Mouse (Mus musculus) frontal cortex, postnatal 25 days (tissue): ENCODE results near the gene Cish.

ENCODE experiments used
- DNase-seq, 2 experiments: peaks; one replicate each; pipeline ENCODE4 v3.0.0; 2022; ENCODE audit warnings: low spot score in 2 of 2

The Cish gene

DNA sequence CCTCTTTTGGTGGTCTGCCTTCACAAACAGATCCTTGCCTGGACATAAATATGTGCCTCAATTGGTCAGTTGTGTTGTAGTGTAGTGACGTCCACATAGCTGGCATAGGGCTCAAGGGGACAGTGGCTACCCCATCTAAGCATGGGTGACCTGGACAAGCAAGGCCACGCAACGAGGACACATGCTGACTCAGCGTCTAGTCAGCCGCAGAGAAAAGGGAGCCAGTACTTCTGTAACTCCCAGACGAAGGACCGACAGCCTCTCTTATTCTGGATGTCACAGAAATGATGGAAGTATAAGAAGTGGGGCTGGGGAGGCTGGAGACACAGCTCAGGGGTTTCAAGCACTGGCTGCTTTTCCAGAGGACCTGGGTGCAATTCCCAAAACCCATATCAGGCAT is 18.2 kb upstream of the Cish start:
- DNase-seq = no peak

- no peak for DNase-seq
Observed at GRCm38 (mm10) chr9:107278126-107278525, 17.7 kb upstream of the Cish start.

DNA sequence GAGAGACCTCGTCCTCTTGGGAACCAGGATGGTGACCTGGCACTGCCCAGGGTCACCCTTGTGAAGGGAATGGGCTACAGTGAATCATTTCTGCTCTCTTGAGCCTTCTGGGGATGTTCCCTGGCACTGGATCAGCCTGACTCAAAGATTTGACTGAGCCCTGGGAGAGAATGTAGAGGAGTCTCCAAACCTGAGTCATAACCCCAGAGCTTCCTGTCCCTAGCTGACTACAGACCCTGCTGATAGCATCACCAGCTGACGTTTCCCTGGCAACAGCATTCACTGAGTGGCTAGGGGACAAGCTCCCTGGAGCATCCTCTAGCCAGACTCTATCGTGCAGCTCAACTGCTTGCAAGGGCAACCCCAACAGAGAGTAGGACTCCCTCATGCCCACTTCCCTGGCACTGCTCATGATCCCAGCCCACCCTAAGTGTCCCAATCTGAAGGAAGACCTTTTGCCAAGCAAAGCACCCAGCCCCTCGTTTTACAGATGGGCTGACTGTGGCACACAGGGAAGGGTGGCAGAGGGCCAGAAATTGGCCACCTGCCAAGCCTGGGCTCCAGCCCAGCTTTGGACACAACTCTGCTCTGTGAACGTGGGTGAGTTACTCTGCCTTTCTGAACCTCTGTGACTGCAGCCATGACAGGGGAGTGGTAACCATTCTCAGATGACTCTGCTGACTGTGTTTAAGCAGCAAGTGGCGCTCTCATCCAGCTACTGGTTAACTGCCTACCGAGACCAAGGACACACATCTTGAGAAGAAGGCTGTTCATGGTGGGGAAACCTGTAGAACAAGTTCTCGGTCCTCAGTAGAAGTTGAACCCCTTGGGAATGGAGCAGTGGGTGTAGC is 17.1 kb upstream of the Cish start:
- no peak for DNase-seq

DNA sequence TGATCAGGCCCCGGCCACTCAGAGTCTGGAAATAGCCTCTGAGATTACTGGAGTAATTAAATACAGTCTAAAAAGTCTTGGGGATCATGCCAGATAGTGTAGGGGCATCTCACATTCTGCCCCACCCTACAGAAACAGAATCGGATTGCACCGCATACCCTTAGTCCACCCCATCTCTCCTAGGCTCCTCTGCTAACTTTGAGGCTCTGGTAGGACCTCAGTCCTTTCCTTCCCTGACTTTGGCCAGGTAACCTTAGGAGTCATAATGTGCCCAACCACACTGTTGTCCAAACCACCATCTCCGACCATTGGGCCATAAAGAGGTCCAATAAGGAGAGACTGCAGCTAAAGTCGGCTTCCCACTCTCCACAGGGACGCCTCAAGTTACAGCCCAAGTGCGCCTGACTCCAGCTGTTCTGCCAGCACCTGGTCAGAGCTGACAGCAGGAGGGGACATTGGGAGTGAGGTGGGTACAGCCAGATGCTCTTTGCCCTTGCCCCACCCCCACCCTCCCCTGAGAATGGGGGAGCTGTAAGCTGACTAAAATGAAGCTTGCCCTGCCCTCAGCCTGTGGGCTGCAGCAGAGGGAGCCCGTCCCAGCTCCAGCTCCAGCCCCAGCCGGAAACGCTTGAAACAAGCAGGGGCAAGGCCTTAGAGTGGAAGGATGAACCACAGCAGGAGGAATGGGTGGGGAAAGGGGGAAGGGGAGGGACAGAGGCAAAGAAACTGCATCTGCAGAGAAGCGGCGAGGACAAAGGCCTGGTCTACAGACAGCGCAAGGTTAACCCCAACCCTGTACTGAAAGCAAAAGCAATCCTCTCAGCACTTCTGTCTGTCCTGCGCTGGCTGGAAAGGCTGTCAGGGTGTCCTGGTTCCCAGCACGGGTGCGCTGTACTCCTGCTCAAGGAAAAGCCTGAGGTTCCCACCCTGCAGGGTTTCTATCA is 16.2 kb upstream of the Cish start:
- no peak for DNase-seq

DNA sequence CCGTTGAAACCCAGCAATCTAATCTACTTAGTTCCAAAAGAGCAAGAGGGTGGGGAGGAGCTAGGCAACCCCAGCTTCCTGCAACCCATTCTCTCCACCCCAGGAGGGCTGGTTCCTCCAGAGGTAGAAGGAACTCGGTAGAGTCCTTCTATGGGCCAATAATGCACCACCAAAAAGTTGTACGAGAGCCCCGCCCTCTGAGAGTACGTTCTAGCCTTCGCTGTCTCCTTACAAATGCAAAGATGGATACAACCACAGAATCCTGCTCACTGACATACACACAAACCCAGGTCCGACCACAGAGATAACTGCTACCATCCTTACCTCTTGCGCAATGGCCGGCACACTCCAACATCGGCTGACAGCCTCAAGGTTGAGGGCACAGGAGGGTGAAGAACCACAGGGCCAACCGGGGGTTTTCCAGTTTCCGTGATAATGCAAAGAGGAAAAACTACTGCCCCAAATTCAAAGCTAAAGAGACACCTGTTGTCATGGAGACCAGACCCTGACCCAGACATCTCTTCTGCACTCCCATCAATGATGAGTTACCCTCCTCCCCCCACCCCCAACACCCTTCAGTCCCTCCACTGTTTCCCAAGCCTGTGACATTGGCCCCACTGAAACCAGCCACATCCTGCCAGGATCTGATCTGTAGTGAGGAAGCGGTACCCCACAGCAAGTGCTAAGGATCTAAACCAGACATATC is 15.4 kb upstream of the Cish start:
- DNase-seq = no peak

DNA sequence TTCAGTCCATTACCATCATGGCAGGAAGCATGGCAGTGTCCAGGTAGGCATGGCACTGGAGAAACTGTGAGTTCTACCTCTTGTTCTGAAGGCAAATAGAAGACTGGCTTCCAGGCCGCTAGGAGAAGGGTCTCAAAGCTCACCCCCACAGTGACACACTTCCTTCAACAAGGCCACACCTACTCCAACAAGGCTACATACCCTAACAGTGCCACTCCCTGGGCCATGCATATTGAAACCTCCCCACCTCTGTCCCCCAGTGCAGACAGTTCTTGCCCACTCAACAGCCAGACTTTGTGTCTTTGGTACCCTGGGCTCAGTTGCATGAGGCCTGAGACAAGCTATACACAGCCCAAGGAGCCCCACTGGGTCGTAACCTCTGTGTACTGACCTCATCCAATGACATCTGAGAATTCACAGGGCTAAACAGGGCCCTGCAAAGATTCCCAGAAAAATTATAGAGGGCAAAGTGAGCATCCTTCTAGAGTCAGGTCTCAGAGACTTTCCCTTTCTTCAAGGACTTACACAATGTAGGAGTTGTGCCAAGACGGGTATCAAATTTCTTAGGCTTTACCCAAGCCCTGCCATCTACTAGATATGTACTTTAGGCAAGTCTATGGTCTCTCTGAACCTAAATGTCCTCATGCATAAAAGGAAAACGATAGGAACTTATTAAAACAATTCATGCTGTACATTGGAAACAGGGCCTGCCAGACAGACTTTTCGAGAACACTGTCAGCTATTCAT is 14.4 kb upstream of the Cish start:
- no peak for DNase-seq

DNA sequence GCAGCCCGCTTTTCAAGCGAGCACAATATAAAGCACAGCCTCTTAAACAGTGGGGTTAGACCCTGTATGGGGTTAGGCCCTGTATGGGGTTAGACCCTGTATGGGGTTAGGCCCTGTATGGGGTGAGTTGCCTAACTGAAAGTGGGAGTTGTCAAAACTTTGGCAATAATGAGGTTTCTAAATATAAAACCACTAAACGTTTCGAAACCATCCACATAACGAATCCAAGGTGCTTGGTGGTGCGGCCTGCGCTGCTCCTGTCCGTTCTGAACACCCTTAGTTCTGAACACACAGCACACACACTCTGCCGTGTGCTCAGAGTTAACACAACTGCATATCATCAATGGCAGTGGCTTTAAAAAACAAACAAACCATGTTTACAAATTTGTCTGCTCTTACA is 12.9 kb upstream of the Cish start:
- no peak for DNase-seq

DNA sequence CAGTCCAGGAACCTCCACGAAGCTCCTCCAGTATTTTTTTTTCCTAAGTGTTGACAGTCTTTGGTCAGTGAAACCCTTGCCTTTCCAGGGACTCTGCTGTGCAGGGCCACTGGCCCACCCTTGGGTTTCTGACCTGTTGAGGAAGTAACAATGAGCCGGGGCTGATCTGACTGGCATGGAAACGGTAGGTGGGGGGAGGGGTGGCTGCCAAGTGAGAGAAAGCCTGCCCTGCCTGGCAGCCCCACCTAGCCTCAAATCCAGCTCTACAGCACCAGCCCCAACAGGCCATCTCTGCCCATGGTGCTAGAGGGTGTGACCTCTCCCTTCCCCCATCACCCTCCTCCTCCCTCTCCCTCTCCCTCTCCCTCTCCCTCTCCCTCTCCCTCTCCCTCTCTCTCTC is 10.8 kb upstream of the Cish start:
- no peak for DNase-seq

GRCm38 (mm10) chr9:107287294-107287693 is 8.5 kb upstream of the Cish start:
- no peak for DNase-seq

GRCm38 (mm10) chr9:107288105-107288650 is 7.6 kb upstream of the Cish start:
- DNase-seq = no peak

GRCm38 (mm10) chr9:107288711-107289110 is 7.1 kb upstream of the Cish start:
- DNase-seq = no peak

- no peak for DNase-seq
Observed at GRCm38 (mm10) chr9:107289211-107290076, 6.4 kb upstream of the Cish start, which contains the start of gene Mapkapk3. Gene Mapkapk3 (minus strand): TSS chr9:107289877.

- peak; percentile 64 to 77 for DNase-seq
Observed at GRCm38 (mm10) chr9:107290897-107291296, 4.9 kb upstream of the Cish start.

DNA sequence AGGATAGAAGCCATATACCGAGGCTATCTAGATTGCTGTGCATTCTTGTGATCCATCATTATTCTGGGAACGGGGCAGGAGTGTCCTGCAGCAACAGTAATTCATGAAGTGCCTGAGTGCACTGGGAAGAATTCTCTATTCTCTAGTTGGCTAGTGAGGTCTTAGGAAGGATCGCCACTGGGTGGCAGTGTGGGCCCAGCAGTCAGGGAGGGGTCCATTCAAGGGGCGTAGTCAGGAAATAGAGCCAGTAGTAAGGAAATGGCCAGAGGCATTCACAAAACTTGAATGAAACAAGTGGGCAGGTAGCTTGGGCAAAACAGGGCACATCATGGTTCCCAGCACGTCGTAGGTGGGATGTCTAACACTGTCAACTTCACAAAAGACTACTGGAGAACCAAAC is 1.6 kb upstream of the Cish start:
- peak; percentile 62 to 72 for DNase-seq

- DNase-seq = no peak
Observed at GRCm38 (mm10) chr9:107295616-107296015, 210 bp upstream of the Cish start.

DNA sequence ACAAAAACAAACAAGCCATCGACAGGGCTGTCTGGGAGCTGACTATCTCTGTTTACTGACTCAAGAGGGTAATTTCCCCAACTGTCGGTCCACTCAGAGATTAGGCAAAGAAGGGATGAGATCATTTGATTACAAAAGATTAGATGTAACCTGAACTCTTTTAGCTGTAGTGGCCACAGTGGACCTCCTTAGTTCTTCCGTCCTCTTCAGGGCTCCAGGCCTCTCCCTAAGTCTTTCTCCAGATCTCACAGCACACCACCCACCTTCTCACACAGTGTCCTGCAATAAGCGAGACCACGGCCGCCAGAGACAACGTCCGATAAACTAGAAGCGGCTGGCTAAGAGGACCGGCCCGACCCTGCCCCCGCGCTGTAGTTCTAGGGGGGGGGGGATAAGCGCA is 215 bp downstream of the Cish start:
- DNase-seq = no peak

DNA sequence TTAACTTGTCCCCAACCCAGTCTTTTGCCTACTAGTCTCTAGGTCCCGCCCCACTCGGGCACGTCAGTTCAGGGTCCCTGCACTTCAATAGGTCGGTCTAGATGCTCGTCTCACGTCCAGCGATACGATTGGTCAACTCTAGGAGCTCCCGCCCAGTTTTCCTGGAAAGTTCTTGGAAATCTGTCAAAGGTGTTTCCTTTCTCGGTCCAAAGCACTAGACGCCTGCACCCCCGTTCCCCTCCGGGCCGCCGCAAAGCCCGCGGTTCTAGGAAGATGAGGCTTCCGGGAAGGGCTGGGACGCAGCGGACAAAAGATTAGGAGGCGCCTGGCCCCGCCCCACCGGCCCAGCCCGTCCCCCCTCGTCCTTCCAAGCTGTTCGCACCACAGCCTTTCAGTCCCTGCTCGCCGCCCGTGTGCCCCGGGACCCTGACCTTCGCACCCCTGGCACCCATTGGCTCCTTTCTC is 707 bp downstream of the Cish start:
- peak; percentile 93 to 95 for DNase-seq

GRCm38 (mm10) chr9:107297059-107297458 is 1.2 kb downstream of the Cish start:
- DNase-seq = no peak

- DNase-seq = no peak
Observed at GRCm38 (mm10) chr9:107297658-107298057, 1.8 kb downstream of the Cish start.
